Mouse (Mus musculus): ENCODE measurements around the gene Zdhhc9. TPM values are rescaled to one million over a fixed set of nuclear protein-coding genes. Genes with fewer than 3 reads are reported as not detected.

Zdhhc9 gene
- polyA plus RNA-seq, 1 experiment from 2014 or later = 9.1 TPM

- 59% methylated on average over 14 of the region's 14 CpGs for WGBS
- no peak overlapping the region for H3K27ac ChIP-seq
These were observed 69.1 kb downstream of the Zdhhc9 start for GRCm38 (mm10) chrX:48139368-48140285.

GRCm38 (mm10) chrX:48138539-48139275 lies 70.0 kb downstream of the Zdhhc9 start:
- H3K9me3 ChIP-seq = no peaks in the 10 kb centered on the region
- no peak overlapping the region for H3K4me3 ChIP-seq (replicated peaks)
- H3K4me1 ChIP-seq (replicated peaks) = no peaks in the 10 kb centered on the region
- H3K36me3 ChIP-seq = no peaks in the 10 kb centered on the region
- H3K9ac ChIP-seq = no peak overlapping the region
- H3K27me3 ChIP-seq (replicated peaks) = no peaks in the 10 kb centered on the region
- no peak overlapping the region for H3K27ac ChIP-seq
- 57% methylated on average over 7 of the region's 7 CpGs for whole genome bisulfite sequencing
- no peak overlapping the region for H3K4me2 ChIP-seq (replicated peaks)
- no peak for ATAC-seq

More at GRCm38 (mm10) chrX:48139368-48140285, 69.1 kb downstream of the Zdhhc9 start:
- Histone ChIP-seq H3K4me2 (replicated peaks) (no peak overlapping the region), H3K36me3 (no peaks in the 10 kb centered on the region), H3K4me1 (replicated peaks) (no peaks in the 10 kb centered on the region), H3K27me3 (replicated peaks) (no peaks in the 10 kb centered on the region), H3K9me3 (no peaks in the 10 kb centered on the region), H3K4me3 (replicated peaks) (no peak overlapping the region), H3K9ac (no peak overlapping the region)
- ATAC-seq = no peak

- H3K9me3 ChIP-seq = no peaks in the 10 kb centered on the region
- no peak for ATAC-seq
- 70% methylated on average over 6 of the region's 6 CpGs for WGBS
- no peaks in the 10 kb centered on the region for H3K27me3 ChIP-seq (replicated peaks)
- no peak overlapping the region for H3K27ac ChIP-seq
- no peak overlapping the region for H3K4me2 ChIP-seq (replicated peaks)
- no peak overlapping the region for H3K4me3 ChIP-seq (replicated peaks)
- H3K36me3 ChIP-seq = no peaks in the 10 kb centered on the region
- no peaks in the 10 kb centered on the region for H3K4me1 ChIP-seq (replicated peaks)
- H3K9ac ChIP-seq = no peak overlapping the region
These were observed 70.7 kb downstream of the Zdhhc9 start for GRCm38 (mm10) chrX:48138011-48138410.

- H3K4me2 ChIP-seq (replicated peaks) = no peak overlapping the region
- H3K36me3 ChIP-seq = no peaks in the 10 kb centered on the region
- ATAC-seq = no peak
- no peak overlapping the region for H3K27ac ChIP-seq
- no peaks in the 10 kb centered on the region for H3K4me1 ChIP-seq (replicated peaks)
- no peak overlapping the region for H3K9ac ChIP-seq
- no peaks in the 10 kb centered on the region for H3K27me3 ChIP-seq (replicated peaks)
- H3K4me3 ChIP-seq (replicated peaks) = no peak overlapping the region
- WGBS = 80% methylated on average over 4 of the region's 4 CpGs
- no peaks in the 10 kb centered on the region for H3K9me3 ChIP-seq
These were observed 71.7 kb downstream of the Zdhhc9 start for GRCm38 (mm10) chrX:48136935-48137334.

- Histone ChIP-seq H3K4me3 (replicated peaks) (no peak overlapping the region), H3K27ac (no peak overlapping the region), H3K9ac (no peak overlapping the region), H3K36me3 (no peaks in the 10 kb centered on the region), H3K9me3 (no peaks in the 10 kb centered on the region), H3K4me1 (replicated peaks) (no peaks in the 10 kb centered on the region), H3K27me3 (replicated peaks) (no peaks in the 10 kb centered on the region), H3K4me2 (replicated peaks) (no peak overlapping the region)
- 83% methylated on average over 1 of the region's 1 CpGs for WGBS
- ATAC-seq = no peak
These were observed 79.5 kb downstream of the Zdhhc9 start for GRCm38 (mm10) chrX:48129167-48129566.

- ATAC-seq = no peak
- Histone ChIP-seq H3K9ac (no peak overlapping the region), H3K27me3 (replicated peaks) (no peaks in the 10 kb centered on the region), H3K27ac (no peak overlapping the region), H3K4me2 (replicated peaks) (no peak overlapping the region), H3K4me1 (replicated peaks) (no peaks in the 10 kb centered on the region), H3K36me3 (no peaks in the 10 kb centered on the region), H3K4me3 (replicated peaks) (no peak overlapping the region), H3K9me3 (no peaks in the 10 kb centered on the region)
- 75% methylated on average over 6 of the region's 6 CpGs for WGBS
These were observed 81.0 kb downstream of the Zdhhc9 start for GRCm38 (mm10) chrX:48127502-48128218.

GRCm38 (mm10) chrX:48126903-48127476 lies 81.7 kb downstream of the Zdhhc9 start:
- H3K27ac ChIP-seq = no peak overlapping the region
- no peaks in the 10 kb centered on the region for H3K27me3 ChIP-seq (replicated peaks)
- 72% methylated on average over 6 of the region's 6 CpGs for WGBS
- no peaks in the 10 kb centered on the region for H3K36me3 ChIP-seq
- H3K4me3 ChIP-seq (replicated peaks) = no peak overlapping the region
- no peaks in the 10 kb centered on the region for H3K9me3 ChIP-seq
- ATAC-seq = no peak
- H3K9ac ChIP-seq = no peak overlapping the region
- H3K4me2 ChIP-seq (replicated peaks) = no peak overlapping the region
- no peaks in the 10 kb centered on the region for H3K4me1 ChIP-seq (replicated peaks)

- ATAC-seq = peak; percentile 53; the same call in 1 of the 2 replicates
- no peak overlapping the region for H3K9ac ChIP-seq
- 27% methylated on average over 17 of the region's 17 CpGs for WGBS
These were observed 84.3 kb downstream of the Zdhhc9 start for GRCm38 (mm10) chrX:48124132-48125071.

More at GRCm38 (mm10) chrX:48124132-48125071, 84.3 kb downstream of the Zdhhc9 start:
- Histone ChIP-seq H3K4me2 (replicated peaks) (peak overlapping the region; percentile 22; the same call in 1 of the 2 replicates), H3K27me3 (replicated peaks) (no peaks in the 10 kb centered on the region), H3K4me3 (replicated peaks) (no peak overlapping the region), H3K4me1 (replicated peaks) (no peaks in the 10 kb centered on the region), H3K27ac (no peak overlapping the region), H3K36me3 (no peaks in the 10 kb centered on the region), H3K9me3 (no peaks in the 10 kb centered on the region)

Other genes with a start within 250 kb of the Zdhhc9 start
- 6.0 and 6.4 TPM in 2 replicates for gene Apln, start 174.0 kb downstream of the Zdhhc9 start, polyA plus RNA-seq (2015; fragmentation: Nextera tagmentation; extraction: Ambion mirVana)
- gene Xpnpep2, start 100.2 kb downstream of the Zdhhc9 start, polyA plus RNA-seq (2015; fragmentation: Nextera tagmentation; extraction: Ambion mirVana) = 3.4 and 4.0 TPM in 2 replicates
- gene Sash3, start 62.4 kb downstream of the Zdhhc9 start, polyA plus RNA-seq (2015; fragmentation: Nextera tagmentation; extraction: Ambion mirVana) = 3.1 and 3.4 TPM in 2 replicates
- gene Utp14a, start 48.0 kb upstream of the Zdhhc9 start, polyA plus RNA-seq (2015; fragmentation: Nextera tagmentation; extraction: Ambion mirVana) = 15.4 and 16.4 TPM in 2 replicates
- 4.9 and 5.1 TPM in 2 replicates for gene Bcorl1, start 132.5 kb upstream of the Zdhhc9 start, polyA plus RNA-seq (2015; fragmentation: Nextera tagmentation; extraction: Ambion mirVana)

All from intestine, embryonic 15.5 days (tissue).